Mouse (Mus musculus): ENCODE measurements around the gene Tspan15. TPM values are rescaled to one million over a fixed set of nuclear protein-coding genes. Genes with fewer than 3 reads are reported as not detected.

The Tspan15 gene
- polyA plus RNA-seq, 1 experiment from 2014 or later = 22.2 TPM

DNA sequence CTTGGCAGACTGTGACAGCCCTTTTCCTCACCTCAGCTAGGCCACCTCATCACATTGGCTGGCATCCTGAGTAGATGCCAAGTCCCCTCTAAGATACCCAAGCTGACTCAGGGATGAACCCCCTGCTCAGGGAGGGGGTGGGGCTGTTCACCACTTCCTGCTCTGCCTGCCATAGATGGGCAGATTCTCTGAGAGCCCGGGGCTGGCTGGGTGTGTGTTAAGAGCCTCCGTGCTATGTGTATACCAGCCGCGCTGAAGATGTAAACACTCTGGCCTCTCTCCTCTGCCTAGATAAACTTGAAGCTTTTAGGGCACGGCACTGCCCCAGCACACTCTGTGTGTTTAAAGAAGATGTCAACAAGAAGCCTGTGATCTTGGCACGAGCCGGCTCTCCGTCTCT lies 16.8 kb upstream of the Tspan15 start:
- Histone ChIP-seq H3K9ac (no peak overlapping the region), H3K36me3 (no peaks in the 10 kb centered on the region), H3K27ac (replicated peaks) (no peak overlapping the region), H3K4me2 (no peak overlapping the region), H3K4me3 (no peak overlapping the region), H3K27me3 (no peaks in the 10 kb centered on the region), H3K9me3 (no peaks in the 10 kb centered on the region), H3K4me1 (replicated peaks) (no peaks in the 10 kb centered on the region)
- no peak for ATAC-seq (ENCODE audit: low read depth)
- 81% methylated on average over 8 of the region's 8 CpGs for WGBS

DNA sequence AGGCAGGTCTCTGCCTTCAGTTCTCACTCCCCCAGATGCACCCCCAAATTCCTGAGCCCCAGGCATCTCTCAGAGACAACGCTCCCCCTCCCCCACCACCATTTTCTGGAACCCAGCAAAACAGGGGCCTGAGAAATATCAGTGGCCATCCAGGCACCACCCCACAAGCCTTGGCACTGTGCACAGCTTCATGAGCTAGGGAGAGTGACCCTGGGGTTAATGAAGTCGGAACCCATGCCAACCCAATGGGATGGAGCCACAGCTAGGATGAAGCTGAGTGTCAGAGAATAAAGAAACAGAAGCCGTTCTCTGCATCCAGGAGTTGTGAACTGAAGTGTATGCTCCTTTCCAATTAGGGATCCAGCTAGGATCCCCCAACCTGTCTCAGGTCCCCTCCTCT lies 16.1 kb upstream of the Tspan15 start:
- H3K27ac ChIP-seq (replicated peaks) = no peak overlapping the region
- WGBS = 71% methylated on average over 3 of the region's 3 CpGs

DNA sequence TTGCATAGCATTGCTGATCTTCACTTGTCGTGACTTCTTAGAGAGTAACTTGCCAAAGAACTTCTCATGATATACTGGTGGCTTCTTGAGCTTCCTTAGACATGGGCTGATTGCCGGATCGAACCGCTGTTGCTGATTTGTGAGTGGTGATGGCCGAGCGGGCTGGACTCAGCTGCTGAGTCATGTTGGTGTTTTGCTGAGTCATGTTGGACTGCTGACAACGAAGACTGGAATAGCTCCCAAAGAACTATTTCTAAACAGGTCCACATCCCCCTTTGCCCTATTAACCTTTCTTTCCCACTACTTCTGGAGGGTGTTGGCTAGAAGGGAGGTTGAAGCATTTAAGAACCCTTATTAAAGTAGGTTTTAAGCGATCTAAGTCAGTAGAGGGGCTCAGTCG lies 13.0 kb upstream of the Tspan15 start:
- WGBS = 91% methylated on average over 9 of the region's 9 CpGs
- no peak for ATAC-seq (ENCODE audit: low read depth)
- Histone ChIP-seq H3K9ac (no peak overlapping the region), H3K36me3 (no peaks in the 10 kb centered on the region), H3K27me3 (no peaks in the 10 kb centered on the region), H3K4me1 (replicated peaks) (no peaks in the 10 kb centered on the region), H3K4me2 (no peak overlapping the region), H3K27ac (replicated peaks) (no peak overlapping the region), H3K9me3 (no peaks in the 10 kb centered on the region), H3K4me3 (no peak overlapping the region)

More for the DNA sequence above, 16.1 kb upstream of the Tspan15 start:
- no peak overlapping the region for H3K4me2 ChIP-seq
- no peaks in the 10 kb centered on the region for H3K4me1 ChIP-seq (replicated peaks)
- H3K9me3 ChIP-seq = no peaks in the 10 kb centered on the region
- no peaks in the 10 kb centered on the region for H3K27me3 ChIP-seq
- H3K9ac ChIP-seq = no peak overlapping the region
- H3K36me3 ChIP-seq = no peaks in the 10 kb centered on the region
- no peak overlapping the region for H3K4me3 ChIP-seq
- no peak; the same call in 1 of the 2 replicates for ATAC-seq (ENCODE audit: low read depth)

DNA sequence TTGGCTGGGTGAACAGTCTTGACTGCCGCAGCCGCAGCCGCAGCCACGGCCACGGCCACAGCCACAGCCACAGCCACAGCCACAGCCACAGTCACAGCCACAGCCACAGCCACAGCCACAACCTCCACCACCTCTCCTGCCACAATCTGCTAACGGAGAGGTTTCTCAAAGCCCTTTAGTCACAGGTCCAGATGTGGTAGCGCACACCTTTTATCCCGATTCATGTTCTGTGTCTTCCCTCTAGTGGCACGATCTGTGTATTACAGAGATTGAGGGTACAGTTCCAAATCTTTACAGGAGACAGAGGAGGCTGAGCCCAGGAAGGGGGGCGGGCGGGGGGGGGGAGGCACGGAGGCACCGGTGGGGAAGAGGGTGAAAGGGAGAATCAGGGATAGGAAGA lies 11.8 kb upstream of the Tspan15 start:
- Histone ChIP-seq H3K36me3 (no peaks in the 10 kb centered on the region), H3K9ac (no peak overlapping the region), H3K27ac (replicated peaks) (no peak overlapping the region), H3K9me3 (no peaks in the 10 kb centered on the region), H3K4me1 (replicated peaks) (no peaks in the 10 kb centered on the region), H3K27me3 (no peaks in the 10 kb centered on the region), H3K4me2 (no peak overlapping the region), H3K4me3 (no peak overlapping the region)
- ATAC-seq (ENCODE audit: low read depth) = no peak
- WGBS = 55% methylated on average over 13 of the region's 13 CpGs

DNA sequence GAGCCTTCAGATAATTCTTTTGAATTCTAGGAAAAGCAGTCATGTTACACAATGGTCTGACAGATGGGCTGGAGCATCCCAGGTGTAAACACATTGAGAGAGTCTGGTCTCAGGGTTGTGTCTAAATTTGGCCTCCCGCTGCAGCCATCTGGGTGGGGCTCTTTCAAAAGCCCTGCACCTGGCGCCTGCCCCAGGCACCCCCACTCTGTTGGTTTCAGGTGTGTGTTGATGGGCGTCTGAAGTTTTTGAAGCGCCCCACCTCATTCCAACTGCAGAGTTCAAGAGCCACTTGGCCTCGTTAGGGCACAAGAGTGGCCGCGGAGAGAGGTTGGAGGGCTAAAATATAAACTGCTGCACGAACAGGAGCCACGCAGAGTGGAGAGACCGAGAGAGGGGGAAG lies 11.3 kb upstream of the Tspan15 start:
- H3K4me2 ChIP-seq = no peak overlapping the region
- ATAC-seq (ENCODE audit: low read depth) = no peak
- H3K36me3 ChIP-seq = no peaks in the 10 kb centered on the region
- 85% methylated on average over 10 of the region's 10 CpGs for WGBS
- H3K27ac ChIP-seq (replicated peaks) = no peak overlapping the region
- no peaks in the 10 kb centered on the region for H3K9me3 ChIP-seq
- no peaks in the 10 kb centered on the region for H3K4me1 ChIP-seq (replicated peaks)
- no peak overlapping the region for H3K4me3 ChIP-seq
- H3K27me3 ChIP-seq = no peaks in the 10 kb centered on the region
- H3K9ac ChIP-seq = no peak overlapping the region

DNA sequence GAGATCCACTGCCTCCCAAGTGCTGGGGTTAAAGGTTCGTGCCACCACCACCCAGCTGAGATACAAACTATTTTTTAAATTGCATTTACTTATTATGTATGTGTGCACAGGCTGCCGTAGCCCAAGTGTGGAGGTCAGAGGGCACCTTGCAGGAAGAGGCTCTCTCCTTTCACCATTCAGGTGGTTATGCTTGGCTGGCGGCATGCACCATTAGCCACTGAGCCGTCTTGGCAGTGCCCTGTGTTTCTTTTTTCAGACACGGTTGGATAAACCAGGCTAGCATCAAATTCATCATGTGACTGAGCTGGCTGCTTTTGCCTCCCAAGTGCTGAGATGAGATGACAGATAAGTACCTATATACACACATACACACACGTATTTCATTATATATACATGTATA lies 8.2 kb upstream of the Tspan15 start:
- Histone ChIP-seq H3K4me1 (replicated peaks) (no peaks in the 10 kb centered on the region), H3K27ac (replicated peaks) (no peak overlapping the region), H3K4me2 (no peak overlapping the region), H3K9me3 (no peaks in the 10 kb centered on the region), H3K4me3 (no peak overlapping the region), H3K9ac (no peak overlapping the region), H3K27me3 (no peaks in the 10 kb centered on the region), H3K36me3 (no peaks in the 10 kb centered on the region)
- no peak for ATAC-seq (ENCODE audit: low read depth)
- WGBS = 54% methylated on average over 6 of the region's 6 CpGs

DNA sequence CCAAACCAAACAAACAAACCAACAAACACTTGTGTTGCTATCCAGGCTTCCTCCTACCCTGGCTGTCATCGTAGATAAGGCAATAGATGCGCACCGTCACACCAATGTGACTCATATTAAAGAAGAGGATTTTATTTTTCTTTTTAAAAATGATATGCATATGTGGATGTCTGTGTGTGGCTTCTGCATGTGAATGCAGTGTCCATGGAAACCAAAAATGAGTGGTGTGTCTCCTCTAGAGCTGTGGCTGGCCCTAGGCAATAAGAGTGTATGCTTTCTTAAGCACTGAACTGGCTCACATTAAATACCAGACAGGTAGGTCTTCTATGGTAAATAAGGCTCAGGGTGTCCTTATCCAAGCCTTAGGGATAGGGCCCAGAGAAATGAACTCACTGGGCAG lies 7.6 kb upstream of the Tspan15 start:
- no peak overlapping the region for H3K4me2 ChIP-seq
- no peak overlapping the region for H3K9ac ChIP-seq
- 96% methylated on average over 3 of the region's 3 CpGs for WGBS
- no peaks in the 10 kb centered on the region for H3K4me1 ChIP-seq (replicated peaks)
- ATAC-seq (ENCODE audit: low read depth) = no peak
- no peaks in the 10 kb centered on the region for H3K36me3 ChIP-seq
- H3K9me3 ChIP-seq = no peaks in the 10 kb centered on the region
- H3K4me3 ChIP-seq = no peak overlapping the region
- 0 out of 2 replicates have a peak, but pooled peaks cover 2% of the 10 kb centered on the region for H3K27me3 ChIP-seq
- H3K27ac ChIP-seq (replicated peaks) = no peak overlapping the region

DNA sequence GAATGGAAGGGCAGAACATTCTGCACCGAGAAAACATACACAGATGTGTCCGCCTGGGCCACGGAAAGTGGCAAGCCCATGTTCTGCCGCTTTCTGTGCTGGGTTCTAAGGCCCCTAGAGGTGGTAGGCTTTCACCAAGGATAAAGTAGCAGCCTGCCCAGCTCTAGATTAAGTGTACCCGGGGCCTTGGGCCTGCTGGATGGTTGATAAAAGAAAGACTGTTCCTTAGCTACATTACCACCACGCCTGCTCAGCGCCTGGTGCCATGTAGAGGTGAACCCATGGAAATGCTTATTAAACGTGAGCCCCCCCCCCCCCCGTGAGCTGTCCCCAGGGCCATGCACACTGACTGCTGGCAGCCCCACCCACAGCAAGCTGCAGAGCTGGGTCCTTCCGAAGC lies 6.2 kb upstream of the Tspan15 start:
- Histone ChIP-seq H3K4me2 (no peak overlapping the region), H3K9ac (no peak overlapping the region), H3K27ac (replicated peaks) (no peak overlapping the region), H3K4me3 (no peak overlapping the region), H3K36me3 (no peaks in the 10 kb centered on the region), H3K4me1 (replicated peaks) (no peaks in the 10 kb centered on the region), H3K9me3 (no peaks in the 10 kb centered on the region), H3K27me3 (peaks cover 13% of the 10 kb centered on the region; the same call in 1 of the 2 replicates)
- WGBS = 81% methylated on average over 10 of the region's 10 CpGs
- ATAC-seq (ENCODE audit: low read depth) = no peak

DNA sequence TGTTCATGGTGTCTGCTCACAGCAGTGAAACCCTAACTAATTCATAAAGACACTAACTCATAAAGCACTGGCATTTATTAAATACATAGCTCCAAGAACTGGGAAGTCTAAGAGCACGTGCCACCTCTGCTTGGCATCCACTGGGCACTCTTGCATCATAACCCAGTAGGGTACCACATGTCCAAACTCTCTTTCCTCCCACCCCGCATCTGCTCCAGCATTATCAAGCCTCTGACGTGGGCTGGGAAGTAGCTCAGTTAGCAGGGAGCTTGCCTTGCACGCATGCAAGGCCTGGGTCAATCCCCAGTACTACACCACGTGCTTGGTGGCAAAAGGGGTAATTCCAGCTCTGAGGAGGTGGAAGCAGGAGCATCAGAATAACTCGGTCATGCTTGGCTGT lies 5.1 kb upstream of the Tspan15 start:
- no peak overlapping the region for H3K9ac ChIP-seq
- no peak overlapping the region for H3K27ac ChIP-seq (replicated peaks)
- peaks cover 19% of the 10 kb centered on the region for H3K27me3 ChIP-seq
- ATAC-seq (ENCODE audit: low read depth) = no peak
- WGBS = 87% methylated on average over 6 of the region's 6 CpGs
- no peaks in the 10 kb centered on the region for H3K4me1 ChIP-seq (replicated peaks)
- H3K4me2 ChIP-seq = no peak overlapping the region
- H3K4me3 ChIP-seq = no peak overlapping the region
- H3K9me3 ChIP-seq = no peaks in the 10 kb centered on the region
- no peaks in the 10 kb centered on the region for H3K36me3 ChIP-seq

DNA sequence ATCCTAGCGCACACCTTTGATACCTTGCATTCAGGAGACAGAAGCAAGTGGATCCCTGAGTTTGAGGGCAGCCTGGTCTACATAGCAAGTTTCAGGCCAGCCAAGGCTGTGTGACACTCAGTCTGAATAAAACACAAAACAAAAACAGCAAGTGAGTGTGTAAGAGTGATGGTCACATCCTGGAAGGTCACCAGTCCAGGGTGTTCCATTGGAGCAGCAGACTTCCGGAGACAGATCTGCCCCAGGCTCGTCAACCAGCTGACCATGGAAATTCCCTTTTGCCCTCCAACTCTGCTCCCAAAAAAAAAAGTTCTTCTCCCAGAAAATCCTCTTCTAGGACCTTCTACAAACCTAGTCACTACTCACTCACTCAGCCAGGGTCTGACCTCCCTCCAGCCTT lies 760 bp upstream of the Tspan15 start:
- Histone ChIP-seq H3K9ac (no peak overlapping the region), H3K4me1 (replicated peaks) (peaks cover 7% of the 10 kb centered on the region), H3K27me3 (peaks cover 27% of the 10 kb centered on the region), H3K27ac (replicated peaks) (no peak overlapping the region), H3K4me3 (peak overlapping the region; percentile 56; the same call in 1 of the 2 replicates), H3K4me2 (peak overlapping the region; percentile 94), H3K9me3 (no peaks in the 10 kb centered on the region), H3K36me3 (no peaks in the 10 kb centered on the region)
- no peak for ATAC-seq (ENCODE audit: low read depth)
- 77% methylated on average over 3 of the region's 3 CpGs for WGBS

DNA sequence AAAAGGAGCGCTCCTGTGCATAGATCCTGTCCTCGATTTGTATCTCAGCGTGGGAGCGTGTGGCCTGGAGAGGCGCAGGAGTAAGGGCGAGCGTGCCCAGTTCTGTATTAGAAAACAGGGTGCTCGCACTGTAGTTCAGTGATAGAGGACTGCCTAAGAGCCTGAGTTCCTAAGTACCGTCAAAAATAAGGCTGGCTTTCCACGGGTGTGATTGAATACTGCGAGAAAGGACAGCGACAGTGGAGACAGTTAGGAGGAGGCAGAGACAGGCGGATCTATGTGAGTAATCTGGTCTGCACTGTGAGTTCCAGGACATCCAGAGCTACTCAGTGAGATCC lies 313 bp upstream of the Tspan15 start:
- H3K9ac ChIP-seq = peak overlapping the region; percentile 70
- no peak for ATAC-seq (ENCODE audit: low read depth)
- no peaks in the 10 kb centered on the region for H3K36me3 ChIP-seq
- peak overlapping the region; percentile 56 for H3K4me3 ChIP-seq
- peak overlapping the region; percentile 94 for H3K4me2 ChIP-seq
- no peaks in the 10 kb centered on the region for H3K9me3 ChIP-seq
- H3K27ac ChIP-seq (replicated peaks) = no peak overlapping the region
- peaks cover 27% of the 10 kb centered on the region for H3K27me3 ChIP-seq
- peaks cover 7% of the 10 kb centered on the region for H3K4me1 ChIP-seq (replicated peaks)
- WGBS = 3% methylated on average over 13 of the region's 13 CpGs

DNA sequence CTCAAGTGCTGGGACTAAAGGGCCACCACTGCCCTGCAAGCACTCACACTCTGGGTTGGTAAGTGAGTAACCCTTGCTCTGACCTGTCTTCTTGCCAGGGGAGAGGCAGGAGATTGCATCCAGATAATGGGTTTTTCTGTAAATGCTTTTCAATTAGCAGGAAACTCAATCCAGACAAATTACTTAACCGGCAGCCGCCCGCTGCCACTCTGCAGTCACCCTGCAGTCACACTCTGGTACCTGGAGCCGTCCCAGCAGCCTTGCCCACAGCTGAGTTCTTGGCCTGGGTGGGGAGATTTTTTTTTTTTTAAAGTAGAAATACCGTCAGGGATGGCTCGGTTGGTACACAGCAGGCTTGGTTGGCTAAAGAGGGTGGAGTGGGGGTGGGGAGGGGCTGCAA lies 2.9 kb downstream of the Tspan15 start:
- Histone ChIP-seq H3K9me3 (no peaks in the 10 kb centered on the region), H3K4me3 (no peak overlapping the region), H3K4me2 (no peak overlapping the region), H3K9ac (no peak overlapping the region), H3K27ac (replicated peaks) (no peak overlapping the region), H3K27me3 (peaks cover 19% of the 10 kb centered on the region), H3K4me1 (replicated peaks) (peaks cover 7% of the 10 kb centered on the region), H3K36me3 (no peaks in the 10 kb centered on the region)
- 57% methylated on average over 6 of the region's 6 CpGs for WGBS
- no peak for ATAC-seq (ENCODE audit: low read depth)

DNA sequence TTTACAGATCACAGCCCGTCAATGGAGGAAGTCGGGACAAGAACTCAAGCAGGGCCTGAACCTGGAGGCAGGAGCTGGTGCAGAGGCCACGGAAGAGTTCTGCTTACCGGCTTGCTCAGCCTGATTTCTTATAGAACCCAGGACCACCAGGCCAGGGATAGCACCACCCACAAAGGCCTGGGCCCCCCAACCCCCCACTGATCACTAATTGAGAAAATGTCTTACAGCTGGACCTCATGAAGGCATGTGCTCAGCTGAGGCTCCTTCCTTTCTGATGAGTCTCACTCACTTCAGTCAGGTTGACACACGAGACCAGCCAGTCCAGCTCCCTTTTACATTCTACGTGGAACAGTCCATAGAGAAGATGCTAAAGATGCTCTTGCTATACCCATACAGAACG lies 5.2 kb downstream of the Tspan15 start:
- WGBS = 82% methylated on average over 7 of the region's 7 CpGs
- ATAC-seq (ENCODE audit: low read depth) = no peak
- Histone ChIP-seq H3K4me2 (no peak overlapping the region), H3K4me3 (no peak overlapping the region), H3K9me3 (no peaks in the 10 kb centered on the region), H3K27ac (replicated peaks) (no peak overlapping the region), H3K36me3 (no peaks in the 10 kb centered on the region), H3K4me1 (replicated peaks) (peaks cover 7% of the 10 kb centered on the region), H3K9ac (no peak overlapping the region), H3K27me3 (peaks cover 8% of the 10 kb centered on the region)

Data from neural tube, embryonic 13.5 days (tissue).